Mouse (Mus musculus): Measurements from ENCODE around the gene Mvb12b.

The Mvb12b gene

GRCm38 (mm10) chr2:33785596-33785995 lies 102.2 kb downstream of the Mvb12b start:
- ATAC-seq (ENCODE audit: low TSS enrichment): no peak

DNA sequence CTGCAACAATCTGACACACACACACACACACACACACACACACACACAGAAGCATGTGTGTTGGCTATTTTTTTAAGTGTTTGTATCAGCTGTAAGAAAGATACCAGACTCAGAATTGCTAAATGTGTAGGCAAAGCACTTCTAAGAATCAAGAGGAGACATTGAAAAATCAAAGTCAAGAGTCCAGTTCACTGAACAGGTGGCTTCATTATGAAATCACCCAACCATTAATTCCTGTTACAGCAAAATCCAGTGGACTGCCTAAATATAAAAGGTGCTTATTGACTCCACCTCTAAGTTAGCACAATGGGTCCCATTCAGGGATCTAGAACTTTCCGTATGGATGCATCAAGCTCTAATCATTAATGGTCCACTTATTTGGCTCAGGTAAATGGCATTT lies 103.0 kb downstream of the Mvb12b start:
- ATAC-seq (ENCODE audit: low TSS enrichment): no peak

GRCm38 (mm10) chr2:33783419-33783818 lies 104.3 kb downstream of the Mvb12b start:
- peak; percentile 88 for ATAC-seq (ENCODE audit: low TSS enrichment)

DNA sequence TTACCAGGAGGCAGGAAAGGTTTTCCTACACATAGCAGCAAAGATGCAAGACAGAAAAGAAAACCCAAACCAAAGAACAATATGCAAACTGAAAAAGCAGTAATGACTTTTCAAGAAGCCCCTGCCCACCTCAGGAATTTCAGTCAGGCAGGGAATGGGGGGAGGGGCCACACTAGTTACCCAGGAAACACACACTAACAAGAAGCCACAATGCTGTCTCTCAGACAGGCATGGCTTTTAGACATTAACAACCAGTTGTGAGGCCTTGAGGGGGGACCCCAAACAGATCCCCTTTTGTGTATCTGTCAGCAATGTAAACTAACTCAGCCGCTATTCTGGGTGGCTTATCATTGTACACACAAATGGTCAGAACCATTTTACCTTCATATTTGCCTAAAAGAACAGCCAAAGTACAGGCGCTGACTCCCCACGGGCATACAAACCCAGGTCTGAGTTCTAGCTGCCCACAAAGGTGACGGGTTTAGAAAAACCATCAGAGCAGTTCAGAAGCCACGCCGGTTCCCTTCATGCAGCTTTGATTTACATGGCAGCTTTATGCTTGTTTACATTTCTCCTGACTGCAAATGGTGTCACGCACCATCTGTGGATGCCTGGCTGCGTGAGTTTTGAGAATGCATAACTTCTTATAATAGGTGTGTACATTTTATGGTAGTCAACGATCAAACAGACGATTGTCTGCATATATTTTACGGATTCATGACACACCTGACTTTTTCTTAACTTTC lies 105.9 kb downstream of the Mvb12b start:
- no peak for ATAC-seq (ENCODE audit: low TSS enrichment)

DNA sequence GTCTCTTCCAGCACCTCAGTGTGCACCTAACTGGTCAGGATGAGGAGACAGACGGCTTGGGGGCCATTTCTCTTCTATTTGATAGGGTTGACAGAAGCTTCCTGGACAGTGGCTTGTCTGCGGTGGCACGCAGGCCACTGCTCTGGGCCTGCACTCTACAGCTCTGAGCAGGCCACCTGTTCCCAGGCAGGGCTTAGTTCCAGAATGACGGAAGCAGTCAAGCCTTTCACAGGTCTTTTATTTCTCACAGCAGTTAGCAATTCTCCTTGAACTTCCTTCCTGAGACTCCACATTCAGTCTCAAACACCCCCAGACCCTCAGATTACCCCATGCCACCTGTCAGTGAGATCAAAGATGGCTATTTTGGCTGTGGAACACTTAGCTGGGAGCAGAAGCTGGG lies 109.3 kb downstream of the Mvb12b start:
- ATAC-seq (ENCODE audit: low TSS enrichment): no peak

GRCm38 (mm10) chr2:33777051-33777450 lies 110.7 kb downstream of the Mvb12b start:
- ATAC-seq (ENCODE audit: low TSS enrichment): no peak

- no peak for ATAC-seq (ENCODE audit: low TSS enrichment)
Observed at GRCm38 (mm10) chr2:33774884-33775283, 112.9 kb downstream of the Mvb12b start.

DNA sequence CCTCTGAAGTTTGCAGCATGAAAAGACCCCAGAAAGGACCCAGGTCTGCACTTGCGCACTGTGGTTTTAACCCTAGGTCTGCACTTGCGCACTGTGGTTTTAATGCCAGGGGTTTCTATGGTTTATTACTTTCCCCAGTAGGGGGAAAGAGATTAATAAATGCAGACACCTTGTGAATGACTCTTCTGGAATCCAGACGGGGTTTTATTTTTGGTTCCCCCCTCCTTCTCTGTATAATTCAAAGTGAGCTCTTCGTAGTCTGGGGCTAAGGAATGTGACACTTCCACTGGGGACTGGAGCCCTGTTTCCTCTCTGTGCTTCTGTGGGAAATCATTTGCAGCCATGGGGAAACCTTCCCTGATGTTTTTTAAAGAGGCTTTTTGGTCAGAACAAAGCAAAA lies 113.6 kb downstream of the Mvb12b start:
- no peak for ATAC-seq (ENCODE audit: low TSS enrichment)

GRCm38 (mm10) chr2:33772439-33772838 lies 115.3 kb downstream of the Mvb12b start:
- peak; percentile 34; the same call in 1 of the 2 replicates for ATAC-seq (ENCODE audit: low TSS enrichment)

- ATAC-seq (ENCODE audit: low TSS enrichment): no peak
Observed at GRCm38 (mm10) chr2:33771388-33771787, 116.4 kb downstream of the Mvb12b start.

DNA sequence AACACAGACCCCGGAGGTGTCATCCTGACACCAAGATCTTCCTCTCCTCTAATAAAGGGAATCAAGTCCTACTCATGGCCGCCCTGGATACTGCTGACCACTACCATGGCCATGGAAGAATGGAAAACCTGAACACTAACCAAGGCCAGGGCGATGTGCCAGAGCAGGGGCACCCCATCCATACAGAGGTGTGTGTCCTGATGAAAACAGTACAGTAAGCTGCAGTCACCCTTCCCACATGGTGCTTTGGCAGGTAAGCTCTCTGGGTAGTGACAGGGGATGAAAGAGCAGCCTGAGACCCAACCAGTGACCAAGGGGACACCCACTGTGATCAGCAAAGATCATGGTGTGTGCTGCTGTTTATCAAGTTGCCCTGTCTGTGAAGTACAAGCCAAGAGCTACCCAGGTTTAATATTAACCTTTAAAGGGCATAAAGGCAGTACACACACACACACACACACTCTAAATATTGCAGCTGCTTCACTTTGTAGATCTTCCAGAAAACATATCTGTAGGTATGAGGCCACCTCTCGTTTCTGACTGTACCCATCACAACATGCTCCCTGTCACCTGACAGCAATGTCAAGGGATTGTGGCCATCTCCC lies 117.1 kb downstream of the Mvb12b start:
- ATAC-seq (ENCODE audit: low TSS enrichment): no peak

- ATAC-seq (ENCODE audit: low TSS enrichment): no peak
Observed at GRCm38 (mm10) chr2:33764476-33764875, 123.3 kb downstream of the Mvb12b start.

- ATAC-seq (ENCODE audit: low TSS enrichment): no peak
Observed at GRCm38 (mm10) chr2:33762210-33762609, 125.5 kb downstream of the Mvb12b start.

- peak; percentile 75 for ATAC-seq (ENCODE audit: low TSS enrichment)
Observed at GRCm38 (mm10) chr2:33760571-33760991, 127.2 kb downstream of the Mvb12b start.

DNA sequence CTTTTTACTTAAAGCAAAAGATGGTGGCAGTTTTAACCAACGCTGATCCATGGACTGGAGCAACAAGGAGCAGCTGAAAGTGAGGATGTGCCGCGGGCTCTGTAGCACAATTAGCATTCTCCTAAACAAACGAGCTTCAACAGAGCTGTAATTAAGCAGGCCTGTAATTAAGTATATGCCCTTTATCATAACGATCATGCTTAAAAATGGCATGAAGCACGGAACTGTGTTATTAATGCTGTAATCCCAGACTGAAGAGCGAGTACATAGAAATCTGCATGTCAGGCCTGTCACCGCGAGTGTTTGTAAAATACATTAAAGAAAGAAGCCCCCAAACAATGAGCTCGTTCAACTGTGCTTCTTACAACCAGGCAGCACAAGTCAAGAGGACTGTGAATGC lies 128.3 kb downstream of the Mvb12b start:
- no peak for ATAC-seq (ENCODE audit: low TSS enrichment)

GRCm38 (mm10) chr2:33755633-33756020 lies 132.1 kb downstream of the Mvb12b start:
- ATAC-seq (ENCODE audit: low TSS enrichment): peak; percentile 55

- ATAC-seq (ENCODE audit: low TSS enrichment): peak; percentile 28
Observed at GRCm38 (mm10) chr2:33754980-33755632, 132.6 kb downstream of the Mvb12b start.

GRCm38 (mm10) chr2:33754317-33754633 lies 133.5 kb downstream of the Mvb12b start:
- ATAC-seq (ENCODE audit: low TSS enrichment): no peak

DNA sequence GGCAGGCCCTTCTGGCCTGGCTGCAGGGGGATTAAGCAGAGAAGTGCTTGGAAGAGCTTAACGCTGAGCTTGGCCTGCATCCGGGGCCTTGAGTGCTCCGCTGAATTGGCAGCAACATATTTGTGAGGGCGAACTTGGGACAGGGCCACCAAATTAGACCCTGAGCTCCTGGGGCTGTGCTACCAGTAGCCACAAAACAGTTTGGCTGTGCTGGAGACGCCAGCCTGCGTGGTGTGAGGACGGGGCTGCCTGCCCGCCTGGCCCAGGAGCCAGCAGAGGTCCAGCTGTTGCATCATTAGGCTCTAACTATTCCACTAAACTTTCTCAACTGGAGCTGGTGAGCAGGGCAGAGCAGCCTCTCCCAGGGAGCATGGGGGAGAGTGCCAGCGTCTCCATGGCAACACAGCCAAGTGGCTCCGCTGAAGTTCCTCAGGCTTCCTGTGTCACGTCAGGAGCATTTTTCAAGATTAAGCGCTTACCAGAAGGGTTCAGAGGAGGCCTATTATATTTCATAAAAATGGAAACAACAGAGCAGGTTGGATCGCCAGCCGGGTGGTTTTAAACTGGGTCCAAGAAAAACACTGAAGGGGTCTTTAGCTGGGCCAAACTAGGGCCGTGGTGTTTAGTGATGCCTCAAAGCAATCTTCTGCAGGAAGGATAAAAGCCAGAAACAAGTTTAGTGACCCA lies 134.0 kb downstream of the Mvb12b start:
- ATAC-seq (ENCODE audit: low TSS enrichment): peak; percentile 65

- no peak for ATAC-seq (ENCODE audit: low TSS enrichment)
Observed at GRCm38 (mm10) chr2:33750611-33751010, 137.1 kb downstream of the Mvb12b start.

GRCm38 (mm10) chr2:33746471-33746870 lies 141.3 kb downstream of the Mvb12b start:
- peak; percentile 80; the same call in 1 of the 2 replicates for ATAC-seq (ENCODE audit: low TSS enrichment)

GRCm38 (mm10) chr2:33745724-33746123 lies 142.0 kb downstream of the Mvb12b start:
- ATAC-seq (ENCODE audit: low TSS enrichment): no peak

DNA sequence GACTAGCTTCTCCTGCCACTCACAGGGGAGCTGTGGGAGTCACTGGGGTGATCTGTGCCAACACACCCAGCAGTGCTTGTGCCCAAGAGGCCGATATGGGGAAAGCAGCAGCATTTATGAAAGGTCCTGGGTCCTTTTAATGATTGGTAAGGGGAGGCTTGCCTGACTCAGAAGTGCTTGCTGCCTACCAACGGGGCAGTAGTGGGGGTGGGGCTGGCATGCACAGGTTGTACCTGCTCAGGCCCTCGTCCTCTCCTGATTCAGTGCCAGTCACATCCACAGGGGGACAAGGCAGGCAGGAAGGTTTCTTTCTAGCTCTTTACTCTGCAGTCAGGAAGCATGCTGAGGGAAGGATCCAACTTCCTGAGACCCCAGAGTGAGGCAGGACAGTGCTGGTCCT lies 150.6 kb downstream of the Mvb12b start:
- no peak for ATAC-seq (ENCODE audit: low TSS enrichment)

Data from frontal cortex, adult (tissue).